Mouse (Mus musculus) olfactory bulb, adult 2 months (tissue): ENCODE measurements around the gene Tmem14a. TPM values are rescaled to one million over a fixed set of nuclear protein-coding genes. Genes with fewer than 3 reads are reported as not detected.

Source experiments
- H3K27ac ChIP-seq: fragments of 200-500 bp; 2 replicates; pipeline ENCODE4 v1.5.1; 2012; ENCODE audit warnings: low read depth, low read length; ENCODE audit not compliant: insufficient read depth
- H3K4me1 ChIP-seq: fragments of 200-500 bp; 2 replicates; pipeline ENCODE4 v1.6.1; 2012; ENCODE audit warnings: low read length; ENCODE audit not compliant: control insufficient read depth, insufficient read depth
- H3K4me3 ChIP-seq: fragments of 200-500 bp; 2 replicates; pipeline ENCODE4 v1.5.1; 2012; ENCODE audit warnings: mild to moderate bottlenecking, low read depth, low read length, moderate library complexity; ENCODE audit not compliant: insufficient read depth
- CTCF ChIP-seq: fragments of 200-500 bp; IDR thresholded peaks from 2 replicates; pipeline ENCODE4 v1.5.1; 2012; ENCODE audit warnings: low read depth, mild to moderate bottlenecking, low read length, moderate library complexity; ENCODE audit not compliant: insufficient read depth
- POLR2A ChIP-seq: fragments of 200-500 bp; IDR thresholded peaks from 2 replicates; pipeline ENCODE4 v1.6.1; 2012; ENCODE audit warnings: mild to moderate bottlenecking, low read depth, low read length, moderate library complexity; ENCODE audit not compliant: insufficient read depth
- WGBS: fragments of 180-500 bp; shearing (Covaris S2); methylation state at CpG from one replicate; pipeline ENCODE4 v1.1.7; 2018; 5-methylcytosine and 5-hydroxymethylcytosine counted together
- polyA plus RNA-seq: library from polyadenylated mRNA; stranded (reverse); fragments of >200 nt; gene quantifications from 2 replicates; pipeline ENCODE4 v1.2.4, GENCODE M21; 2012; ENCODE audit warnings: low replicate concordance; ENCODE audit not compliant: missing spikeins, insufficient read depth, insufficient read length

Gene Tmem14a
- polyA plus RNA-seq, 1 experiment = not detected

- H3K4me3 ChIP-seq = no peak overlapping the region
- H3K4me1 ChIP-seq = no peaks in the 10 kb centered on the region
- WGBS = 76% methylated on average over 1 of the region's 1 CpGs
- TF ChIP-seq POLR2A (no peak), CTCF (no peak)
- no peak overlapping the region for H3K27ac ChIP-seq
These were observed 14.1 kb downstream of the Tmem14a start for GRCm38 (mm10) chr1:21232516-21232915.

GRCm38 (mm10) chr1:21235359-21235758 lies 17.0 kb downstream of the Tmem14a start:
- WGBS = 96% methylated on average over 6 of the region's 6 CpGs
- H3K4me3 ChIP-seq = no peak overlapping the region
- H3K27ac ChIP-seq = no peak overlapping the region
- H3K4me1 ChIP-seq = no peaks in the 10 kb centered on the region
- no peak for TF ChIP-seq CTCF
- no peak for TF ChIP-seq POLR2A

- Histone ChIP-seq H3K4me3 (no peak within 1 kb of the TSS), H3K4me1 (no peaks in the 10 kb centered on the region), H3K27ac (no peak within 1 kb of the TSS)
- 71% methylated on average over 8 of the region's 8 CpGs for WGBS
- TF ChIP-seq CTCF = no peak
- no peak for TF ChIP-seq POLR2A
These were observed 21.8 kb downstream of the Tmem14a start, which contains the start of gene Gsta3 for GRCm38 (mm10) chr1:21239911-21240898. Gene Gsta3, plus strand, starts transcription at chr1:21240589.

GRCm38 (mm10) chr1:21241096-21241495 lies 22.7 kb downstream of the Tmem14a start:
- TF ChIP-seq CTCF (no peak), POLR2A (no peak)
- Histone ChIP-seq H3K4me3 (no peak overlapping the region), H3K4me1 (no peaks in the 10 kb centered on the region), H3K27ac (no peak overlapping the region)
- WGBS = 84% methylated on average over 1 of the region's 1 CpGs

- TF ChIP-seq POLR2A (no peak), CTCF (no peak)
- H3K27ac ChIP-seq = no peak overlapping the region
- no peak overlapping the region for H3K4me3 ChIP-seq
- 78% methylated on average over 4 of the region's 4 CpGs for WGBS
- H3K4me1 ChIP-seq = no peaks in the 10 kb centered on the region
These were observed 26.1 kb downstream of the Tmem14a start for GRCm38 (mm10) chr1:21244290-21244960.

GRCm38 (mm10) chr1:21246136-21246535 lies 27.8 kb downstream of the Tmem14a start:
- TF ChIP-seq CTCF (no peak), POLR2A (no peak)
- Histone ChIP-seq H3K27ac (no peak overlapping the region), H3K4me3 (no peak overlapping the region), H3K4me1 (no peaks in the 10 kb centered on the region)
- WGBS = 65% methylated on average over 3 of the region's 3 CpGs

GRCm38 (mm10) chr1:21247896-21248295 lies 29.5 kb downstream of the Tmem14a start:
- H3K27ac ChIP-seq = no peak overlapping the region
- no peaks in the 10 kb centered on the region for H3K4me1 ChIP-seq
- no peak for TF ChIP-seq POLR2A
- no peak for TF ChIP-seq CTCF
- no peak overlapping the region for H3K4me3 ChIP-seq

GRCm38 (mm10) chr1:21248560-21249390 lies 30.4 kb downstream of the Tmem14a start:
- Histone ChIP-seq H3K4me3 (no peak overlapping the region), H3K4me1 (no peaks in the 10 kb centered on the region), H3K27ac (no peak overlapping the region)
- no peak for TF ChIP-seq CTCF
- TF ChIP-seq POLR2A = no peak
- WGBS = 91% methylated on average over 9 of the region's 9 CpGs
